Mouse (Mus musculus) stomach, postnatal 0 days (tissue): ENCODE results near the gene BC048562. TPM values are rescaled to one million over a fixed set of nuclear protein-coding genes. Genes with fewer than 3 reads are reported as not detected.

Experiments
- ATAC-seq: fragments of 200-750 bp; cut with Nextera tagmentation; 2 replicates; pipeline ENCODE4 v1.8.0; 2017; ENCODE audit not compliant: low FRiP score, low TSS enrichment
- DNase-seq: peaks from one replicate; pipeline ENCODE4 v3.0.0-alpha.2; 2016; ENCODE audit warnings: low spot score
- H3K27ac ChIP-seq: fragments of 300-500 bp; sonication (generic); replicated peaks from 2 replicates; pipeline ENCODE4 v1.5.1; 2014; ENCODE audit warnings: mild to moderate bottlenecking, control low read depth
- H3K27me3 ChIP-seq: fragments of 300-500 bp; sonication (generic); 2 replicates; pipeline ENCODE4 v1.6.1; 2014; ENCODE audit warnings: low read length; ENCODE audit not compliant: control insufficient read depth, insufficient read depth
- H3K36me3 ChIP-seq: fragments of 300-500 bp; sonication (generic); 2 replicates; pipeline ENCODE4 v1.6.1; 2014; ENCODE audit warnings: low read length, mixed read lengths; ENCODE audit not compliant: control insufficient read depth, insufficient read depth
- H3K4me1 ChIP-seq: fragments of 300-500 bp; sonication (generic); replicated peaks from 2 replicates; pipeline ENCODE4 v1.6.1; 2014; ENCODE audit warnings: antibody characterized with exemption; ENCODE audit not compliant: control insufficient read depth, insufficient read depth
- H3K4me2 ChIP-seq: fragments of 300-500 bp; sonication (generic); replicated peaks from 2 replicates; pipeline ENCODE4 v1.6.1; 2014; ENCODE audit warnings: low read depth, mild to moderate bottlenecking, control low read depth, moderate library complexity
- H3K4me3 ChIP-seq: fragments of 300-500 bp; sonication (generic); 2 replicates; pipeline ENCODE4 v1.5.1; 2014; ENCODE audit warnings: low read depth, low read length, control low read depth
- H3K9ac ChIP-seq: fragments of 300-500 bp; sonication (generic); 2 replicates; pipeline ENCODE4 v1.6.1; 2014; ENCODE audit warnings: mild to moderate bottlenecking, low read length, control low read depth, mixed read lengths
- H3K9me3 ChIP-seq: fragments of 300-500 bp; sonication (generic); 2 replicates; pipeline ENCODE4 v1.6.1; 2016; ENCODE audit warnings: low read length; ENCODE audit not compliant: control insufficient read depth
- CTCF ChIP-seq: IDR thresholded peaks from 2 replicates; pipeline ENCODE4 v1.5.1; 2016; ENCODE audit warnings: antibody characterized with exemption, low read depth, mild to moderate bottlenecking, moderate library complexity
- EP300 ChIP-seq: optimal IDR thresholded peaks from 2 replicates; pipeline ENCODE3; 2016; ENCODE audit warnings: antibody characterized with exemption
- WGBS: fragments of 180-500 bp; shearing (Covaris S2); extraction: QIAGEN DNeasy Blood & Tissue Kit; methylation state at CpG from one replicate; pipeline ENCODE4 v1.1.7; 2014; 5-methylcytosine and 5-hydroxymethylcytosine counted together
- polyA plus RNA-seq: library from polyadenylated mRNA; unstranded; fragments of >200 nt; fragmentation: Nextera tagmentation; extraction: Ambion mirVana; gene quantifications from 2 replicates; pipeline ENCODE4 v1.2.1, GENCODE M21; 2015

The BC048562 gene
- polyA plus RNA-seq, 1 experiment from 2014 or later = not detected

DNA sequence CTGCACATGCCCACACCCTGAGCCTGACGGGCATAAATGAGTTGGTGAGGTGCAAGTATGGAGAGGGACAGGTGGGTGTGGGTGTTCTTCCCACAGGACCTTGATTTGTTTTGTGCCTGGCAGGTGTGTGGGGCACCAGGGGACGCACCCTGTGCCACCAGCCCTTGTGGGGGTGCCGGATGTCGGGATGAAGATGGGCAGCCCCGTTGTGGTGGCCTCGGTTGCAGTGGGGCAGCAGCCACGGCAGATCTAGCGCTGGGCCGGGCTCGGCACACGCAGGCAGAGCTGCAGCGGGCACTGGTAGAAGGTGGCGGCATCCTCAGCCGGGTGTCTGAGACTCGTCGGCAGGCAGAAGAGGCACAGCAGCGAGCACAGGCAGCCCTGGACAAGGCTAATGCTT lies 52.1 kb downstream of the BC048562 start:
- Histone ChIP-seq H3K27me3 (no peaks in the 10 kb centered on the region), H3K4me2 (no peak overlapping the region), H3K9me3 (no peaks in the 10 kb centered on the region), H3K4me1 (peaks cover 4% of the 10 kb centered on the region; the same call in 1 of the 2 replicates), H3K36me3 (peaks cover 32% of the 10 kb centered on the region), H3K9ac (no peak overlapping the region), H3K27ac (no peak overlapping the region), H3K4me3 (no peak overlapping the region)
- DNase-seq (no peak), ATAC-seq (no peak)
- TF ChIP-seq CTCF (no peak), EP300 (no peak)
- 93% methylated on average over 12 of the region's 17 CpGs for WGBS

DNA sequence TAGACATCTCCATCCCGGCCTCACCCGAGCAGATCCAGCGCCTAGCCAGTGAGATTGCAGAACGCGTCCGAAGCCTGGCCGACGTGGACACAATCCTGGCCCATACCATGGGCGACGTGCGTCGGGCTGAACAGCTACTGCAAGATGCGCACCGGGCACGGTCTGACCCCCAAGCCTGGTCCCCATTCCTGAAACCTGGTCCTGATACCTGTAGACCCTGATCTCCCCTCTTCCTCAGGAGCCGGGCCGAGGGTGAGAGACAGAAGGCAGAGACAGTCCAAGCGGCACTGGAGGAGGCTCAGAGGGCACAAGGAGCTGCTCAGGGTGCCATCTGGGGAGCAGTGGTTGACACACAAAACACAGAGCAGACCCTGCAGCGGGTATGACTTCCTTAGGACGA lies 52.9 kb downstream of the BC048562 start:
- H3K4me2 ChIP-seq = no peak overlapping the region
- ATAC-seq (no peak), DNase-seq (no peak)
- H3K9me3 ChIP-seq = no peaks in the 10 kb centered on the region
- H3K27me3 ChIP-seq = no peaks in the 10 kb centered on the region
- no peak overlapping the region for H3K4me3 ChIP-seq
- 96% methylated on average over 20 of the region's 20 CpGs for WGBS
- TF ChIP-seq EP300 (no peak), CTCF (no peak)
- no peak overlapping the region for H3K9ac ChIP-seq
- peaks cover 4% of the 10 kb centered on the region; the same call in 1 of the 2 replicates for H3K4me1 ChIP-seq
- peaks cover 36% of the 10 kb centered on the region for H3K36me3 ChIP-seq
- H3K27ac ChIP-seq = peak overlapping the region; percentile 99; the same call in 1 of the 2 replicates

DNA sequence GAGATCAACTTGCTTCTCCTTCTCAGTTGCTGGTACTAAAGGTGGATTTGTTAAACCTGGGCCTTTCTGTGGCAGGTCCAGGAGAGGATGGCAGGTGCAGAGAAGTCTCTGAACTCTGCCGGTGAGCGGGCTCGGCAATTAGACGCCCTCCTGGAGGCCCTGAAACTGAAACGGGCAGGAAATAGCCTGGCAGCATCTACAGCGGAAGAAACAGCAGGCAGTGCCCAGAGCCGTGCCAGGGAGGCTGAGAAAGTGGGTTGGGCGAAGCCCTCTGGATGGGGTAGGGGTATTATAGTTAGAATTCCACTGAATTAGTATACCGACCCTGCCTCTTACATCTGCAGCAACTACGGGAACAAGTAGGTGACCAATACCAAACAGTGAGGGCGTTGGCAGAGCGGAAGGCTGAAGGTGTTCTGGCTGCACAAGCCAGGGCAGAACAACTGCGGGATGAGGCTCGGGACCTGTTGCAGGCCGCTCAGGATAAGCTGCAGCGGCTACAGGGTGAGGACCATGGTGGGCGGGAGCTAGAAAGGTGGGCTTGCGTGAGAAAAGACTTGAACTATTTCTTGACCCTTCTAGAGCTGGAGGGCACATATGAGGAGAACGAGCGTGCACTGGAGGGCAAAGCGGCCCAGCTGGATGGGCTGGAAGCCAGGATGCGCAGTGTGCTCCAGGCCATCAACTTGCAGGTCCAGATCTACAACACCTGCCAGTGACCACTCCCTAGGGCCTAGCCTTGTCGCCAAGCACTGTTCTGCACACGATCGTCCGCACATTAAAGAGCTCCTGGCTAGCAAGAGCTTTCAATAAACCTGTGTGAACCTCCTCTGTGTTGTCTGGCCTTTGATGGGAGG lies 53.6 kb downstream of the BC048562 start:
- peaks cover 37% of the 10 kb centered on the region for H3K36me3 ChIP-seq

DNA sequence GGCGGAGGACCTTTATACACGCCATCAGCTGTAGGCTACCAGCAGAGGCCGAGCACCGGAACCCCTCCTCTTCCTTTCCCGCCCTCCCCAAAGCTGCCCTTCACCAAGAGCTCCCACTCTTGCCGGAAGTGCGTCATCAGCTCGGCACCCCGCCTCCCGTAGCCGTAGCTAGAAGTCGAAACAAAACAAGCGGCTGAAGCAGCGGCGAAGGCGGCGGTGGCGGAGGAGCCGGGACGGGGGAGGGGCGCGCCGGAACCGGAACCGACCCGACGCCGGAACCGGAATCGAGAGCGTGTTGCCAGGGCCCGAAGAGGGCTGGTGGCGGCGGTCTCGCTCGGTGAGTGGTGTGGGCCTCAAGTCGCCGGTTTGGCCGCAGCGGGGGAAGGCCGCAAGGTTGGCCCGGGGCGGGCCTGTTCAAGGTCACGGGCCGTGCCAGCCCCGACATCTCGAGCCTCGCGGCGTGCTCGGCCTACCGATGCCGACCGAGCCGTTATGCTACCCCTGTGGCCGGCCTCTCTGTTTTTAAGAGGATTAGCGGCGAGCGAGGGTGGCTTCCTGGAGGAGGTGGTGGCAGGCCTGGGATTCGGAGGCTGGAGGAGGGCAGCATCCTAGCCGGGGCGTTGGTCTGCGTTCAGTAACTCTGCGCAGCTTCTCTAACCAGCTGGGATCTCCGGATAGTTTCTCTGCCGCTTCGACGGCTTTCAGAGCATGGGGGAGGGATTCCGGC lies 54.4 kb downstream of the BC048562 start, which contains the start of gene Usp19:
TSS of gene Usp19 (plus strand) at position 44 of the 727 bp plus-strand sequence.
- H3K4me2 ChIP-seq = peak within 1 kb of the TSS; percentile 84
- DNase-seq = peak; percentile 97
- H3K27ac ChIP-seq = peak within 1 kb of the TSS; percentile 99
- peaks cover 39% of the 10 kb centered on the region for H3K36me3 ChIP-seq
- H3K4me1 ChIP-seq = peaks cover 4% of the 10 kb centered on the region; the same call in 1 of the 2 replicates
- H3K9ac ChIP-seq = peak within 1 kb of the TSS; percentile 96
- peak; percentile 94 for ATAC-seq
- WGBS = under 1% methylated on average over 67 of the region's 69 CpGs
- H3K4me3 ChIP-seq = peak within 1 kb of the TSS; percentile 96
- H3K9me3 ChIP-seq = no peaks in the 10 kb centered on the region
- peak; percentile 27; the same call in 1 of the 2 replicates for TF ChIP-seq CTCF
- peak; percentile 96 for TF ChIP-seq EP300
- no peaks in the 10 kb centered on the region for H3K27me3 ChIP-seq

More for the DNA sequence above, 53.6 kb downstream of the BC048562 start:
- peak overlapping the region; percentile 99 for H3K27ac ChIP-seq
- 54% methylated on average over 26 of the region's 26 CpGs for WGBS
- H3K4me3 ChIP-seq = peak overlapping the region; percentile 96
- peak overlapping the region; percentile 84 for H3K4me2 ChIP-seq
- H3K4me1 ChIP-seq = peaks cover 4% of the 10 kb centered on the region; the same call in 1 of the 2 replicates
- H3K9ac ChIP-seq = peak overlapping the region; percentile 96
- DNase-seq = no peak
- no peaks in the 10 kb centered on the region for H3K9me3 ChIP-seq
- TF ChIP-seq EP300 = no peak
- TF ChIP-seq CTCF = no peak
- no peaks in the 10 kb centered on the region for H3K27me3 ChIP-seq
- ATAC-seq = no peak; the same call in 1 of the 2 replicates

DNA sequence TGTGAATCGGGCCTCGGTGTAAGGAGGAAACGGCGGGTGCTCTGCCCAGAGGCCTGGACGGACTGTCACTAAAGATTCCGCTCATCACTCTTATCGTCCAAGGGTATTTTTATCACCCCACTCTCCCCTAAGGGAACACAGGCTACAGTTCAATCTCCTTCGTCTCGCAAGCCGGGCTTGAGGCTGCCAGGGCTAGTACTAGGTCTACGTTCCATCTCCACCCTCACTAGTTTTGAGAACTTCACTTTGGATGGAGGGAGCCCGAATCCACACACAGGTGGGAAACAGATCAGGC lies 55.0 kb downstream of the BC048562 start:
- no peaks in the 10 kb centered on the region for H3K9me3 ChIP-seq
- WGBS = 3% methylated on average over 12 of the region's 12 CpGs
- ATAC-seq = no peak
- DNase-seq = no peak
- TF ChIP-seq EP300 (no peak), CTCF (no peak)
- peak overlapping the region; percentile 84 for H3K4me2 ChIP-seq
- peak overlapping the region; percentile 96 for H3K9ac ChIP-seq
- H3K36me3 ChIP-seq = peaks cover 39% of the 10 kb centered on the region
- H3K4me3 ChIP-seq = peak overlapping the region; percentile 96
- H3K27ac ChIP-seq = peak overlapping the region; percentile 99
- no peaks in the 10 kb centered on the region for H3K27me3 ChIP-seq
- H3K4me1 ChIP-seq = peaks cover 4% of the 10 kb centered on the region; the same call in 1 of the 2 replicates
